Mouse (Mus musculus): ENCODE measurements around the gene Chit1.

The Chit1 gene

DNA sequence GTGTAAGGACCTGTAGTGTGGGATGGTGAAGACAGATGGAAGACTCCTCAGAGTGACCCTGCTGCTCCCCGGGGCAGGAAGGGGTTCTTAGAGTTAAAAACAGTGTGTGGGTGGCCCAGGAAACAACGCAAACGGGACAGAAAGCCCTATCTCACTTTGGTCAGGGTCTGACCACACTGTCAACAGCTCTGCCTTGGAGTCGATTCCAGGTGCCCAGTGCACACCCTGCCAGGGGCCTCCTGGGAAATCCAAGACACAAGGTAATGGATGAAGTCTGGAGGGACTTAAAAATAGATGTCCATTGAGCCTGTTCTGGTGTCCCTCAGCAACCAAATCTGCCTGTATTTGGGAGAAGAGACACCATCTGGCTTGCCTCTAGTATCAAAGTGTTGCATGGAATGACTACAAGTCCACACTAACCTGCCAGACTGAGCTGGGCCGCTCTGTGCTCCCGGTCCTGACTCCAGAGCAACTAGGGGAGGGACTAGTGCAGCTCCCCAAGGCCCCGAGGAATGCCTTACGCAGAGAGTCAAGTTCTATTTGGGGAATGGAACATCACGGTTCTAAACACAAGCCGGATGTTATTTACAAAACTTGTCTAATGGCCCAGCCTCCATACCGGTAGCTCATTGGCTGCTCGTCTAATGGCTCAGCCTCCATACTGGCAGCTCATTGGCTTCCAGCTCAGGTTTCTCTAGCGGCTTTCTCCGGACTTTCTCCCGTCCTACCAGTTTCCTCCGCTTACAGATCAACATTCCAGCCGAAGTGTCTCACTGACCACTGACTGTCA lies 12.1 kb upstream of the Chit1 start:
- DNase-seq (ENCODE audit: low spot score in 2 of 2) = peak in 1 of 2 experiments; percentile 86

DNA sequence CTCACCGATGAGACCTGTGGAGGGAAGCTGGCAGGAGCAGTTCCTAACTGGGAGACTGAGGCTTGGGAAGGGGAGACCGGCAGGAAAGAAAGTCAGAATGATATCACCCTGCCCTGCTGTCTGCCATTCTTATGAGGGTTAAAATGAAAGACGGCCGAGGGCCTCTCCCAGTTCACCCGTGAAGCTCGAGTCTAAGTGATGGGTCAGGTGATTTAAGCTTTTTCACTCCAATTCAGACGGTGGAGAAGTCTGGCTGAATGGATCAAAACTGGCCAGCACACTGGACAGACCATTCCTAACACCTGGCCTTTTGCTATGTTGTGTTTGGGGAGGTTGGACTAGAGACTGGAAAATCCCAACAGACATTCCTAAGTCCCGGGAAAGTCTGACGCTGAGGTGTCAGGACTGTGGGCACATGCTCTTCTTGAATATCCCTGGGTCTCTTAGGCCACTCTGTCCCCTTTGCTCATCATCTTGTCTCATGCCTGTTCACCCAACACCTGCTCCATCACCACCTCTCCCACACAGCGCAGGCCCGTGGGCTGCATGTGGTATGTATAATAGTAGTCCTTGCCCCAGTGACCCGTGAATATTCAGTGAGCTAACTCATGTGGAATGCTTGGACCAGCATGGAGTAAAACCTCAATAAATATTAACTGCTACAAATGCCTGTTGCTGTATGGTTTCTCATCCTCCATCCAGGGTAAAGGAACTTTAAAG lies 11.4 kb upstream of the Chit1 start:
- no peak for DNase-seq (ENCODE audit: low spot score in 2 of 2)

DNA sequence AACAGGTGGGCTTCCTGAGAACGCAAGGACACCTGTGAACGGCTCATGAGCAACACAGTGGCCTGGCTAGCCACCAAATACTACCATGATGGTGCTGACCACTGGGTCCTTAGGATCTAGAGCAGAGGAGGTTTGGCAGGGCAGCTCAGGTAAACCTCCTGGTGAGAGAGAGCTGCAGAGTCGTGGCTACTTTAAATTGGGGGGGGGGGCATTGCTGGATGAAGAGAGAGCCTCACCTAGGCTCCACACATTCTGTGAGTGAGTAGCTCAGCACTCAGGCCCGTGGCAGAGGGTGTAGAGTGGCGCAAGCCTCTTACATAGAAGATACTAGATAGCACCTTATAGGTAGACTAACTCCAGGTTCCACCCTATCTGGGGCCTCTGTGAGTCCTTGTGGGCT lies 10.6 kb upstream of the Chit1 start:
- no peak for DNase-seq (ENCODE audit: low spot score in 2 of 2)

GRCm38 (mm10) chr1:134100928-134101327 lies 10.1 kb upstream of the Chit1 start:
- no peak for DNase-seq (ENCODE audit: low spot score in 2 of 2)

DNA sequence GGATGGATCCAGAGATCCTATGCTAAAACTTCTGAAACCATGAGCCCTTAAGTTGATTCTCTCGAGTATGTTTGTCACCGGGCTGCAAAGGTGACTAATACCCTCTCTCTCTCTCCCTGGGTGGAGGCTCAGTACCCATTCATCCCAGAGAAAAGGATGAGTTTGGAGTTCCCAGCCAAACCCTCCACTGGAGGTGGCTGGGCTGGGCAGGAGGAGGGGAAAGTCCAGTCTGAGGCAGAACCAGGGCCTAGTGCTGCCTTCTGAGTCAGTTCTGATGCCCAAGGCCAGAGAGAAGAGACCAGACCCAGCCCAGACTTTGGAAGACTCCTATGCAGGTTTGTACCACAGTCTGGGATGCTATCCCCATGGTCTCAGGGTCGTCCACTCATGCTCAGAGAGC lies 9.4 kb upstream of the Chit1 start:
- no peak for DNase-seq (ENCODE audit: low spot score in 2 of 2)

DNA sequence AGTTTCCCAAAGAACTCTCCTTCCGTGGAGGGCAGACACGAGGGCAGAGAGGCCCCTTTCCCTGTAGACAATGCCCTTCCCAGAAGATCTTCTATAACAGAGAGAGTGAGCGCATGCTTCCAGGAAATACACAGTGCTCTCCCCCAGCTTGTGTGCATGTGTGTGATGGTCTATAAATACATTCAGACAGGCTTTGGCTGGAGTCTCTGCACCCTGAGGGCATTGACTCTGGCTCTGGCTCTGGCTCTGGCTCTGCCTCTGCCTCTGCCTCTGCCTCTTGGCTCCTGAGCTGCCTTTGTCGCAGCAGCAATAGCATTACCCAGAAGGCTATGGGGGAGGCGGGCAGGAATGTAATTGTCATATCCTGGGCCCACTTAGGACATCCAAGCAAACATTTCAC lies 7.2 kb upstream of the Chit1 start:
- DNase-seq (ENCODE audit: low spot score in 2 of 2) = no peak

DNA sequence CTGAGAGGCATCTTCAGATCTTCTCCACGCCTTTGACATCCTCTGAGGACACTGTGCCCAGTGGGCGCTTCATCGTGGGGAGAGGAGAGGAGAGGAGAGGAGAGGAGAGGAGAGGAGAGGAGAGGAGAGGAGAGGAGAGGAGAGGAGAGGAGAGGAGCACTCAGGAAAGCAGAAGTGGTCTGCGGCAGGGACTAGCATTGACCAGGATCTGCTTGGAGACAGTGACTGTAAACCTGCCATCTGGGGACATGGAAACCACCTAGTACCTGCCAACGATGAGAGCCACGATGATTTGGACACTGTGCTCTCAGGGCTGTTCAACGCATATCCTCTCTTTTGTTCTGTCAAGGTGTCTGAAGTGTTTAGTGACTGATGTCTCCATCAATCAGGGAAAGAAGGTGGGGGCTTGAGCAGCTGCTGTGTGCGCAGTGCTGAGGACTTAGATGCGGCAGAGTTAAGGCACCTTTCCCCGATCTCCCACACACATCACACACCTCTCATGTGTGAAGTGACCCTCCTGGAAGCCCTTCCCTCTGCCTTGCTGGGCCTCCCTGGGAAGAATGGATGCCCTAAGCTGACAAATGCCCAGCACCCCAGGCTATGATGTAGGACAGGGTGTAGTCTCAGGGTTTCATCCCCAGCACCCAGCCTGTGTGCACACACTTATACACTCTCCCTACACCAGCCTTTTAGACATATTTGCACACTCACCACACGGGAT lies 5.8 kb upstream of the Chit1 start:
- no peak for DNase-seq (ENCODE audit: low spot score in 2 of 2)

- no peak for DNase-seq (ENCODE audit: low spot score in 2 of 2)
These were observed 5.1 kb upstream of the Chit1 start for GRCm38 (mm10) chr1:134105764-134106430.

GRCm38 (mm10) chr1:134106719-134107118 lies 4.3 kb upstream of the Chit1 start:
- peak in 1 of 2 experiments; percentile 70 for DNase-seq (ENCODE audit: low spot score in 2 of 2)

DNA sequence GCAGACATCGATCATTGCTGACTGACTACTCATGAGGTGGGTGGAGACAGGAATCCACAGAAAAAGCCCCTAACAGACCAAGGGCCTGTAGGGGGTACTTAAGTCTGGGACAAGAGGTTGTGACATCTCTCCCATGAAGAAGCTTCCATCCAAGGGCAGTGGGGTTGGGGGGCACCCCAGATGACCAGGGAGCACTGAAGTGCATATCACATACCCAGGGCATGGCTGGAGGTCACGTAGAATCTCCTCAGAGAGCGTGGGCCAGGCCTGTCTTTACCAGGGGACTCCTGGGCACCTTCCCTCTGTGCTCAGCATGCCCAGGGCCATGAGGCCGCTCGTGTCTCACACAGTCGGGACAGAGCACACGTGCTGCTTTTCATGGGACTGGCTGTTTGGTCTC lies 3.3 kb upstream of the Chit1 start:
- no peak for DNase-seq (ENCODE audit: low spot score in 2 of 2)

DNA sequence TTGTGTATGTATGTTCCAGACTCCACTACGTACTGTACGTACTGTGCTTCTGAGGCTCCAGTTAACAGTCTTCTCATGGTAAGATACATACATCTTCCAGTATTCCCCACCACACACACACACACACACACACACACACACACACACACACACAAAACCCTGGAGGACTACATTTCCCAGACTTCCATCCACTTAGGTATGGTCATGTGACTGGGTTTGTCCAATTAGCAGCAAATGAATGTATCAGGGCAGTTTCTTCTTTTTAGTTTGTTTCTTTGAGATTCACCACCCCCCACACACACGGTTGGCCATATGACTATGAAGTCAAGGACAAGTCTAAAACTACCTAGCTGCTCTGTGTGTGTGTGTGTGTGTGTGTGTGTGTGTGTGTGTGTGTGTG lies 1.0 kb upstream of the Chit1 start:
- DNase-seq (ENCODE audit: low spot score in 2 of 2) = no peak

- no peak for DNase-seq (ENCODE audit: low spot score in 2 of 2)
These were observed 593 bp upstream of the Chit1 start for GRCm38 (mm10) chr1:134110449-134110848.

DNA sequence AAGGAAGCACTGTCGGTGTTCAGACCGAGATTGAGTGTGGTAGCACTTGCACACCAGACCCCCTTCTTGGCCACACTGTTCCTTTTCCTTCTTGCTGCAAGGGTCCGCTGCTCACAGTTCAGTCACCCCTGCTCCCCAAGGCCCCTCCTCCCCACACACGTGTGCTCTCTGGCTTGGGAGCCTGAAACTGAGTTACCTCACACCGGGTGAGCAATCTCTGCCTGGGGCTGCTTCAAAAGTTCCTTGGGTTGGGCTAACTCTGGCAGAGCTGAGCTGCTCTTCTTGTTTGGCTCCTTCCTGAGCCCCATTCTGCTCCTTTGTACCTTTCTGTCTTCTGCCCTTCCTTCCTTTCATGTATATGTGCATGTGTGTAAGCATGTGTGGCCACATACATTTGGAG lies 2.5 kb downstream of the Chit1 start:
- no peak for DNase-seq (ENCODE audit: low spot score in 2 of 2)

- DNase-seq (ENCODE audit: low spot score in 2 of 2) = no peak
These were observed 3.0 kb downstream of the Chit1 start for GRCm38 (mm10) chr1:134114018-134114417.

DNA sequence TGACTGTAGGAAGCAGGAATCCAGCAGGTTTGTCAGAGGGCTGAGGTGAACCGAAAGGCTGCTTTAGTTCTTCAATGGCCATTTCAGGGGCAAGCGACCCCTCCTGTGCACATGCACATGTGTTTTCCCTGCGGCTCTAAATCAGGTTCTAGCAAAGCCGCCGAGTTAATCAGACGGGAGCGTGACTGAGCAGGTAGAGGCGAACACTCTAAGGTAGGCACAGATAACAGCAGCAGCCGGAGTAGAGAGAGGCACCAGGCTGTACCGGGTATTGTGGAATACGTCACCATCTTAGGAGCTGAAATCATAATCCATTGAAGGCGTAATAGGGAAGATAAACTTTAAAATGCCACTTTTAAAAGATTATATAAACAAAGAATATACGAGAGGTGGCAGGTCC lies 3.7 kb downstream of the Chit1 start:
- no peak for DNase-seq (ENCODE audit: low spot score in 2 of 2)

DNA sequence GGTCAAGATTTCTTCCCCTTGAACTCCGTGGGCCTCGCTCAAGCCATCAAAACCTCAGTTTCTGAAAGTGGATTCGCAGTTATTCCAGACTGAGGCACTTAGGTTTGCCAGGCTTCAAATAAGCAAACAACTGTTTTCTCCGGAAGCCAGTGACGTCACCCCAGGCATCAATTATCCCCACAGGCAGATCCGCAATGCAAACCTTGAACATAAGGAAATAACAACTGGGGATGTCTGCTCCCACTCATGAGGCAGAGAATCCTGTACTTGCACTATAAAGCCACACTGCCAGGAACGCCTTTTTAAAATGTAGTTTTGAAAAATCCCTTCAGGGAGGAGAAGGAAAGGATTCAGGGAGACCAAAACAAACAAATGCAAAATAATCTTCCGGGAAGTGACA lies 4.4 kb downstream of the Chit1 start:
- DNase-seq (ENCODE audit: low spot score in 2 of 2) = no peak

GRCm38 (mm10) chr1:134117110-134117509 lies 6.1 kb downstream of the Chit1 start:
- no peak for DNase-seq (ENCODE audit: low spot score in 2 of 2)

GRCm38 (mm10) chr1:134120179-134120578 lies 9.1 kb downstream of the Chit1 start:
- peak in 1 of 2 experiments; percentile 43 for DNase-seq (ENCODE audit: low spot score in 2 of 2)

DNA sequence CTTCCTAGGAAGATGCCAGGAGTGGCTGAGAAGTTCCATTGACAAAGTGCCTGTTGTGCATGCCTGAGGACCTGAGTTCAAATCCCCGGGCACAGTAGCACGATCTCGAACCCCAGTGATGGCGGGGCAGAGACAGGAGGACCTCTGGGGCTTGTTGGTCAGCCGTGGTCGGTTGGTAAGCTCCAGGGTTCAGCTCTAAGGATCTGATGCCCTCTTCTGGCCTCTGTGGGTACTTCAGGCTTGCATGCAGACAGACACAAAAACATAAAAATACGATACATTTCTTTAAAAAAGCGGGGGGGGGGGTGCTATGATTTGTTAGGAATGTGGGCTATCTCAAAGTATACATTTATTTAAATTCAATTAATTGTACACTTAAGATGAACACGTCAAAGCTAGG lies 11.2 kb downstream of the Chit1 start:
- no peak for DNase-seq (ENCODE audit: low spot score in 2 of 2)

- no peak for DNase-seq (ENCODE audit: low spot score in 2 of 2)
These were observed 22.3 kb downstream of the Chit1 start for GRCm38 (mm10) chr1:134133316-134133715.

GRCm38 (mm10) chr1:134136351-134136750 lies 25.3 kb downstream of the Chit1 start:
- no peak for DNase-seq (ENCODE audit: low spot score in 2 of 2)

DNA sequence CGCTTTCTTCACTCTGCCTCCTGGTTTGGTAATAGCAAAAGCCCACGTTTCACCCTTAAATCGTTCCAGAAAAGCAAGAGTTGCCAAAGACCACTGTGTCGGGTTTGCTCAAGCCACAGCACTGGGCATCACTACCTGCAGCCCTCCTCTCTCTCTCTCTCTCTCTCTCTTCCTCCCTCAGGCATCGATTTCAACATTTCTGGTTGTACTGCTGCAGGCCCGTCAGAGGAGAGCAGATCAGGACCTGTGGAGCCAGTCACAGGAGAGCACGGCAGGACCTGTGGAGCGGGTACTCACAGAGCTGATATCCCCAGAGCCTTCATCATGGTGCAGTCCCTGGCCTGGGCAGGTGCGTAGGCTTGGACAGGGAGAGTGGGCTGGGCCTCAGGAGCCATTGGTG lies 27.4 kb downstream of the Chit1 start:
- DNase-seq (ENCODE audit: low spot score in 2 of 2) = no peak
